Mouse (Mus musculus): ENCODE results near the gene Ets2. TPM values are rescaled to one million over a fixed set of nuclear protein-coding genes. Genes with fewer than 3 reads are reported as not detected.

Ets2 gene
- total RNA-seq, 2 experiments from 2014 or later, result 72.7 to 75.3 TPM

DNA sequence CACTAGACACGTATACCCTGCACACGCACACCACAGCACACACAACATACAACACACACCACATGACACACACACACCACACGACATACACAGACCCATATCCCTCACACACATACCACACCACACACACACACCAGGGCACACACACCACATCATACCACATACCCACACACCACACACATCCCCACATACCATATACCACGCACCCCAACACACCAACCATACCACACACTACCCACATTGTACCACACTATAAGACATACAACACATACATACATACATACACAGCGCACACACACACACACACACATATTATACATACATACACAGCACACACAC is 68.1 kb downstream of the Ets2 start:
- DNase-seq, result no peak

GRCm38 (mm10) chr16:95770402-95770801 is 68.5 kb downstream of the Ets2 start:
- DNase-seq, result no peak

Other genes with a start within 250 kb of the Ets2 start
- 1 to 10 TPM; 3.2 to 3.6 TPM for gene Erg, start 115.5 kb upstream of the Ets2 start, total RNA-seq (2021)

Data from layer of hippocampus, postnatal 36 days (tissue).